Mouse (Mus musculus) bone marrow macrophage, adult 2 months (primary cell): ENCODE measurements around the gene Adamts12.

Experiments
- CTCF ChIP-seq: IDR thresholded peaks from 2 replicates; pipeline ENCODE4 v1.5.1; 2012; ENCODE audit warnings: low read depth, mild to moderate bottlenecking, low read length, moderate library complexity
- POLR2A ChIP-seq: IDR thresholded peaks from 2 replicates; pipeline ENCODE4 v1.6.1; 2012; ENCODE audit warnings: mild to moderate bottlenecking, low read depth, low read length, borderline replicate concordance

- TF ChIP-seq CTCF = no peak
- TF ChIP-seq POLR2A = no peak
Observed at GRCm38 (mm10) chr15:11379431-11380086, 315.0 kb downstream of the Adamts12 start.
